Mouse (Mus musculus): ENCODE data around the gene Fabp1. TPM values are rescaled to one million over a fixed set of nuclear protein-coding genes. Genes with fewer than 3 reads are reported as not detected.

The Fabp1 gene
- total RNA-seq, 1 experiment = not detected

DNA sequence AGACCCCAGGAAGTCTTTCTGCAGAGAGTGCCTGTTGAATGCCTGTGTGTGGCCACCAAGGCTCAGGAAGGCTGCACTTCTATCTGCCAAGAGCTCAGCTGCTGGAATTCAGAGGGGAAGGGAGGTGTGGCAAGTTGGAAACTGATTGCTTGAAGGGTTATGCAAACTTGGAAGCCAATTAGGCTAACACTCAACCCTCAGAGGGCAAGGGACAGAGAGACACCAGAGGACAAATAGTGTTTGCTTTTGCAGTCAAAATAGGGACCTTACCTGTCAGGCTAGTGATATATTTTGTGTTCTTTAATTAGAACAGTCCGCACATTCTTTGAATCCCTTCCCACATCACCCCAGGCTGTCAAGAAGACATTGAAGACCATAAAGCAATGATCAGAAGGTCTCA is 10.0 kb upstream of the Fabp1 start:
- H3K4me1 ChIP-seq (ENCODE audit: control insufficient read depth in 2 of 2, insufficient read depth in 2 of 2, low read length in 2 of 2, poor library complexity in 1 of 2) = no peaks in the 10 kb centered on the region
- in situ Hi-C loops (cut with MboI; ENCODE audit: low sequenced_read_pairs in 2 of 2, unreplicated experiment in 2 of 2) = no loop called here

DNA sequence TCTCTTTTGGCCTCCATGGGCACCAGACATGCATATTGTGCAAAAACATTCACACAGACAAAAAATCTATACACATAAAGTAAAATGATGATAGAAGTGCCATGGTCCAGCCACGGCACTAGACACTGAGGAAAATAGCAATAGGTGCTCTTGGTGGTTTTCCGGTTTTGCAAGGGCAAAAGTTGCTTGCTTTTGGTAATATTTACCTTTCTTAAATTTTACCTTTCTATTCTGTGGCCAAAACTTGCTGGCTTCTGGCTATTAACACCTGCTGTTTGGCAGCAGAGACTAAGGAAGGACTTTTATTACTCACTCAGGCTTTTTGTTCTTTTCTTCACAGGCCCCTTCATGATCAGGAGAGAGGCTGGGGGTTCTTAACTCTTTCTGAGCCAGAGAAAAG is 9.1 kb upstream of the Fabp1 start:
- Histone ChIP-seq H3K36me3 (ENCODE audit: control insufficient read depth, insufficient read depth, low read length, poor library complexity, severe bottlenecking) (no peaks in the 10 kb centered on the region), H3K9me3 (ENCODE audit: control insufficient read depth, insufficient read depth, low read depth, low read length) (no peaks in the 10 kb centered on the region), H3K4me1 (ENCODE audit: control insufficient read depth in 2 of 2, insufficient read depth in 2 of 2, low read length in 2 of 2, poor library complexity in 1 of 2) (no peaks in the 10 kb centered on the region), H3K27ac (ENCODE audit: insufficient read depth, low read depth, low read length, poor library complexity, severe bottlenecking) (no peak overlapping the region), H3K9ac (ENCODE audit: insufficient read depth, low read depth, low read length, poor library complexity, severe bottlenecking) (no peak overlapping the region), H3K4me3 (ENCODE audit: insufficient read depth in 1 of 2, low read depth in 1 of 2, low read length in 2 of 2, poor library complexity in 1 of 2, severe bottlenecking in 1 of 2) (no peak overlapping the region)
- TF ChIP-seq ZNF384 (IDR thresholded peaks at IDR 0.05; ENCODE audit: low read depth, low read length) (no peak), CHD2 (IDR thresholded peaks at IDR 0.05; ENCODE audit: low read depth, low read length) (no peak), MAFK (IDR thresholded peaks at IDR 0.05; ENCODE audit: insufficient read depth, low read depth, low read length) (no peak), ZC3H11A (IDR thresholded peaks at IDR 0.05; ENCODE audit: borderline replicate concordance, low read depth, low read length) (no peak), HCFC1 (IDR thresholded peaks at IDR 0.05; ENCODE audit: borderline replicate concordance, insufficient read depth, low read length) (no peak)
- in situ Hi-C loops (cut with MboI; ENCODE audit: low sequenced_read_pairs in 2 of 2, unreplicated experiment in 2 of 2) = no loop called here
- DNase-seq (ENCODE audit: low read depth, low spot score) = no peak

More for the DNA sequence above, 10.0 kb upstream of the Fabp1 start:
- no peak overlapping the region for H3K27ac ChIP-seq (ENCODE audit: insufficient read depth, low read depth, low read length, poor library complexity, severe bottlenecking)
- TF ChIP-seq HCFC1 (IDR thresholded peaks at IDR 0.05; ENCODE audit: borderline replicate concordance, insufficient read depth, low read length) = no peak
- no peak for TF ChIP-seq ZNF384 (IDR thresholded peaks at IDR 0.05; ENCODE audit: low read depth, low read length)
- no peak for TF ChIP-seq MAFK (IDR thresholded peaks at IDR 0.05; ENCODE audit: insufficient read depth, low read depth, low read length)
- H3K9ac ChIP-seq (ENCODE audit: insufficient read depth, low read depth, low read length, poor library complexity, severe bottlenecking) = no peak overlapping the region
- no peaks in the 10 kb centered on the region for H3K9me3 ChIP-seq (ENCODE audit: control insufficient read depth, insufficient read depth, low read depth, low read length)
- H3K36me3 ChIP-seq (ENCODE audit: control insufficient read depth, insufficient read depth, low read length, poor library complexity, severe bottlenecking) = no peaks in the 10 kb centered on the region
- no peak overlapping the region for H3K4me3 ChIP-seq (ENCODE audit: insufficient read depth in 1 of 2, low read depth in 1 of 2, low read length in 2 of 2, poor library complexity in 1 of 2, severe bottlenecking in 1 of 2)
- no peak for DNase-seq (ENCODE audit: low read depth, low spot score)

DNA sequence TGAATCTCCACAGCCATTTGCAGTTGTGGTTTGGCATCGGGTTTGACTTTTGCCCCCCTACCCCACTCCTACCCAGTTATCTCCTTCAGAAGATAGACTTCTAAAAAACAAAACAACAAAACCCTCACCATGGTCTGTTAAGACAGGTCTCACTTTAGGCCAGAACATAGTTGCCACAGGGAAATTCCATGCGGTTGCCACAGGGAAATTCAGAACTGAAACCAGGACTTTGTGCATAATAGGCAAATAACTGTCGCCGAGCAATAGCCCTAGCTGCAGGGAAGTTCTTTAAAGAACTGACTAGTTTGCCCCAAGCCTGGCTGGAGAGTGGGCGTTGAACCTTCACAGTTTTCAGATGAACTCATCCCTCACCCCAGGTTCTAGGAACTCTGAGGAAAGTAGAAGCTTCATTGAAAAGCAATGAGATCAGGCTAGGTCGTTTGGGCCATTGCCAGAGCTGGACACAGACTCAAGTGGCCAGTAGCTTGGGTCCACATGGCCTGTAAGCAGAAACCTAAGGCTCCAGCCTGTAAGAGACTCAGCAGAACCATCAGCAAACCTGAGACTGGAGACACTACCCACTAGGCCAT is 6.4 kb upstream of the Fabp1 start:
- Histone ChIP-seq H3K27ac (ENCODE audit: insufficient read depth, low read depth, low read length, poor library complexity, severe bottlenecking) (no peak overlapping the region), H3K9ac (ENCODE audit: insufficient read depth, low read depth, low read length, poor library complexity, severe bottlenecking) (no peak overlapping the region), H3K4me3 (ENCODE audit: insufficient read depth in 1 of 2, low read depth in 1 of 2, low read length in 2 of 2, poor library complexity in 1 of 2, severe bottlenecking in 1 of 2) (no peak overlapping the region), H3K4me1 (ENCODE audit: control insufficient read depth in 2 of 2, insufficient read depth in 2 of 2, low read length in 2 of 2, poor library complexity in 1 of 2) (peaks cover 0 to 3% of the 10 kb centered on the region in 2 experiments; a peak in 1 of 4 replicates), H3K36me3 (ENCODE audit: control insufficient read depth, insufficient read depth, low read length, poor library complexity, severe bottlenecking) (no peaks in the 10 kb centered on the region), H3K9me3 (ENCODE audit: control insufficient read depth, insufficient read depth, low read depth, low read length) (no peaks in the 10 kb centered on the region)
- no peak for DNase-seq (ENCODE audit: low read depth, low spot score)
- TF ChIP-seq ZC3H11A (IDR thresholded peaks at IDR 0.05; ENCODE audit: borderline replicate concordance, low read depth, low read length) = no peak
- TF ChIP-seq ZNF384 (IDR thresholded peaks at IDR 0.05; ENCODE audit: low read depth, low read length) = no peak
- TF ChIP-seq MAFK (IDR thresholded peaks at IDR 0.05; ENCODE audit: insufficient read depth, low read depth, low read length) = no peak
- in situ Hi-C loops (cut with MboI; ENCODE audit: low sequenced_read_pairs in 2 of 2, unreplicated experiment in 2 of 2) = no loop called here

DNA sequence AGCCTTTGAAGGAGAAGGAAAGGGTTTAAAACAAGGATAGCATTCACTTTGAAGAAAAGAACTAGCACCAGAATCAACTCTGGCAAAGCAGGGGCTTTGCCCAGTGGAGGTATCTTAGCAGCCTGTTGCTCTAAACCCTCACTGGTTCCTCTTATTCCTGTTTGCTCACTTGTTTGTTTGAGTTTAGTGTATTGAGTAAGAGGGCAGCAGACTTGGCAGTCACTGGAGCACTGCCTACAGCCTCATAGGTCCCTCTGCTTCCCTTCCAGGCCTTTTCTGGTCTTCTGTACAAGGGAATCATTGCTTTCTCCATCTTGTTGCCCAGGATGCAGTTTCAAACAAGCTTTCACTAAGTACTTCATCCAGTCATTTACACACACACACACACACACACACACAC is 3.5 kb upstream of the Fabp1 start:
- no peaks in the 10 kb centered on the region for H3K9me3 ChIP-seq (ENCODE audit: control insufficient read depth, insufficient read depth, low read depth, low read length)
- DNase-seq (ENCODE audit: low read depth, low spot score) = no peak
- in situ Hi-C loops (cut with MboI; ENCODE audit: low sequenced_read_pairs in 2 of 2, unreplicated experiment in 2 of 2) = no loop called here

More for the DNA sequence above, 3.5 kb upstream of the Fabp1 start:
- H3K27ac ChIP-seq (ENCODE audit: insufficient read depth, low read depth, low read length, poor library complexity, severe bottlenecking) = no peak overlapping the region
- no peak for TF ChIP-seq MAFK (IDR thresholded peaks at IDR 0.05; ENCODE audit: insufficient read depth, low read depth, low read length)
- no peak for TF ChIP-seq CHD2 (IDR thresholded peaks at IDR 0.05; ENCODE audit: low read depth, low read length)
- TF ChIP-seq ZNF384 (IDR thresholded peaks at IDR 0.05; ENCODE audit: low read depth, low read length) = no peak
- no peak for TF ChIP-seq HCFC1 (IDR thresholded peaks at IDR 0.05; ENCODE audit: borderline replicate concordance, insufficient read depth, low read length)
- no peak for TF ChIP-seq ZC3H11A (IDR thresholded peaks at IDR 0.05; ENCODE audit: borderline replicate concordance, low read depth, low read length)
- no peak overlapping the region for H3K4me3 ChIP-seq (ENCODE audit: insufficient read depth in 1 of 2, low read depth in 1 of 2, low read length in 2 of 2, poor library complexity in 1 of 2, severe bottlenecking in 1 of 2)
- H3K9ac ChIP-seq (ENCODE audit: insufficient read depth, low read depth, low read length, poor library complexity, severe bottlenecking) = no peak overlapping the region
- no peaks in the 10 kb centered on the region for H3K36me3 ChIP-seq (ENCODE audit: control insufficient read depth, insufficient read depth, low read length, poor library complexity, severe bottlenecking)
- peaks cover 0 to 6% of the 10 kb centered on the region in 2 experiments; a peak in 1 of 4 replicates for H3K4me1 ChIP-seq (ENCODE audit: control insufficient read depth in 2 of 2, insufficient read depth in 2 of 2, low read length in 2 of 2, poor library complexity in 1 of 2)
